Mouse (Mus musculus): ENCODE results near the gene Kcnk3.

GRCm38 (mm10) chr5:30556284-30556683 lies 31.7 kb upstream of the Kcnk3 start:
- TF ChIP-seq ZC3H11A (IDR thresholded peaks at IDR 0.05; ENCODE audit: borderline replicate concordance, low read depth, low read length) = no peak
- no peak for TF ChIP-seq CHD2 (IDR thresholded peaks at IDR 0.05; ENCODE audit: low read depth, low read length)
- TF ChIP-seq MAFK (IDR thresholded peaks at IDR 0.05; ENCODE audit: insufficient read depth, low read depth, low read length) = no peak
